Mouse (Mus musculus): Measurements from ENCODE around the gene Gskip. TPM values are rescaled to one million over a fixed set of nuclear protein-coding genes. Genes with fewer than 3 reads are reported as not detected.

The Gskip gene
- polyA plus RNA-seq (2015; fragmentation: Nextera tagmentation; extraction: Ambion mirVana) = 23.1 and 23.4 TPM in 2 replicates

DNA sequence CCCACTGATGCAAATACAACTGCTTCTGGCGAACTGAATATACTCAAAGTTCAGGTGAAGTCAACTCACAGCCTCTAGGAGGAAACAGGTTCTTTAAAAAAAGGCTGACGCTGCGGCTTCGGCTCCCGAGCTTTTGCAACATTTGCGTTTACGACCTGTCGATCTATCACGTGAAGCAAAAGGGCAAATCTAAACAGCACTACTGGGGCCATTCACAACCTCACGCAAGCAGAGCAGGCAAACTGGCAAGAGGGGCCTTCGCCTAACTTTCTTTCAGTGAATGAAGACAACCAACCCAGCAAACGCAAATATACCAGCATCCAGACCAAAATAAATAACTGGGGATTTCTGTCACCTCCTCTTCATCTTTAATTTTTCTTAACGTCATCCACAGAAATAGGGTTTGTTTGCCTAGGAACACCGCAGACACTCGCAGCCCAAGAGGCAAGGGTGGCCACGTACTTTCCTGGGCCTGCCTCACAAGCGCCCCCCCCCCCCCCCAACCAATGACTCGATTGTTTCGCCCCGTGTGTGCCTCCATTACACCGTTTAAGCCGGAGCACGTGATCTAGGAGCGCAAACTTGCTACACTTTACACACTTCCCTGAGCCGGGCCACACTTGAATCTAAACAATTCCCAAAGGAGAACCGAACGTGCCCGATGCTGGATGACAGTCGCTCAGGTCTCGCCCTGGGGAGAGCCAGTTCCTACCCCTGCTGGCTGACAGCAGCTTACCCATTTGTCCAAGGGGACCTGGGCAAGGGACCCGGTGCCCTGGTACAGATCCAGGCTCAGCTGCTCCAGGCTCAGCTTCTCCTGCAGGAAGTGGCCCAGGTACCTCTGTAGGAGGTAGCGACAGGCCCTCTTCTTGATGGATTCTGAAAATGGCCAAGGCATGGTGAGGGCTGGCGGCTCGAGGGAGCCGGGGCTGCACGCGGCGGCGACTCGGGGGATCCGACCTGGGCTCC is at the start of gene Gskip:
Gene Gskip (plus strand): TSS at position 897 of the 969 bp plus-strand sequence.

DNA sequence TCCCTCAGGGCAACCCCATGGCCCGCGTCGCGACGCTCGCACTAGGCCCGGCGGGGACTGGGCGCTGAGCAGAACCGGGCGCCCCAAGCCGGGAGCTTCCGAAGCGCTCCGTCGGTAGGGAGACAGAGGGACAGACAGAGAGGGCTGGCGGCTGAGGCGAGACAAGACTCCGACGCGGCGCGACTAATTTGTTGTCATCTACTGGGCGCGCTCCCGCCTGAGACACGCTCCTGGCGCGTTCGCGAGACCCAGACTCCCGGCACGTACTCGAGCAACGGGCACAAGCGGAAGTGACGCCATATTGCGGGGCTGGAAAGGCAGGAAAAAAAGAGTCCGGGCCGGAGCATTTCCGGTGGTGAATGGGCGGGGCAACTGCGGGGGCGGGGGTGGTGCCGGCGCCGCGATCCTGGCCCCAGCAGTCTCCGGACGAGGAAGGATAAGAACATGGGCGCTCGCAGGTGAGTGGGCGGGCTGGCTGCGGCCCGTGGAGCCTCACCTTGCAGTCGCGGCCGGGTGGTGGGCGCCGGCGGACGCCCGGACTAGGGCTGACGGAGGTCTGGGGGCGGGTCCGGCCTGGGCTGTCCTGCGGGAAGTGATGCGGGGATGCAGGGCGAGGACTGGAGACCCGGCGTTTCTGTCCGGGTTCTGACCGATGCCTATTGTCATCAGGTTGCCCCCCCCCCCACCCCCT is 517 bp downstream of the Gskip start, which contains the start of gene Atg2b:
Gene Atg2b (minus strand): TSS at position 211 of the 691 bp plus-strand sequence.

GRCm38 (mm10) chr12:105705799-105706487 is 21.3 kb downstream of the Gskip start, which contains the start of gene Ak7:
Ak7 (plus strand) TSS chr12:105705976.

Other genes with a start within 250 kb of the Gskip start
- gene D430019H16Rik, start 231.0 kb upstream of the Gskip start, polyA plus RNA-seq (2015; fragmentation: Nextera tagmentation; extraction: Ambion mirVana) = 9.0 and 9.9 TPM in 2 replicates
- gene Bdkrb2, start 121.6 kb upstream of the Gskip start, polyA plus RNA-seq (2015; fragmentation: Nextera tagmentation; extraction: Ambion mirVana) = 1.7 and 2.2 TPM in 2 replicates
- 0.22 and 0.28 TPM in 2 replicates for gene Bdkrb1, start 81.7 kb upstream of the Gskip start, polyA plus RNA-seq (2015; fragmentation: Nextera tagmentation; extraction: Ambion mirVana)
- gene Atg2b, start 382 bp downstream of the Gskip start, polyA plus RNA-seq (2015; fragmentation: Nextera tagmentation; extraction: Ambion mirVana) = 9.4 and 12.3 TPM in 2 replicates
- 0.73 and 1.3 TPM in 2 replicates for gene Ak7, start 21.1 kb downstream of the Gskip start, polyA plus RNA-seq (2015; fragmentation: Nextera tagmentation; extraction: Ambion mirVana)
- gene Papola, start 99.9 kb downstream of the Gskip start, polyA plus RNA-seq (2015; fragmentation: Nextera tagmentation; extraction: Ambion mirVana) = 99.5 and 107 TPM in 2 replicates

Measured in neural tube, postnatal 0 days (tissue).